Mouse (Mus musculus) testis, adult 2 months (tissue): ENCODE measurements around the gene Tmem38a.

Source experiments
- CTCF ChIP-seq: fragments of 200-500 bp; IDR thresholded peaks from 2 replicates; pipeline ENCODE4 v1.5.1; 2012; ENCODE audit warnings: low read depth, mild to moderate bottlenecking, inconsistent platforms, low read length, moderate library complexity; ENCODE audit not compliant: control insufficient read depth, insufficient read depth, insufficient replicate concordance
- POLR2A ChIP-seq: fragments of 200-500 bp; IDR thresholded peaks from 2 replicates; pipeline ENCODE4 v1.6.1; 2012; ENCODE audit warnings: low read depth, mild to moderate bottlenecking, inconsistent platforms, low read length, moderate library complexity; ENCODE audit not compliant: control insufficient read depth

DNA sequence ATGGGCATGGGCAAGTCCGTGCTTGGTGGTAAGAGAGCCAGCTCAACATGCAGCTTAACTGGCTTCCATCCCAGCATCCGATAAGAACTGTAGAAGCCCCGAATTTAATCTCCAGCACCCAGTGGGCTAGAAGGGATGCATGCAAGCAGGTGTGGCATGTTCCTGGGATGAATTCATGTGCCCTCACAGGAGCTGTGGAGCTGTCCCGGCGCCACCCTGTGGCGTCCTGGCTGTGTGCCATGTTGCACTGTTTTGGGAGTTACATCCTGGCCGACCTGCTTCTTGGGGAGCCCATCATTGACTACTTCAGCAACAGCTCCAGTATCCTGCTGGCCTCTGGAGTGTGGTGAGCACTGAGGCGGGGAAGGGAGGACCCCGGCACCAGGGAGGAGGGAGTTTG is 7.5 kb downstream of the Tmem38a start:
- TF ChIP-seq CTCF (no peak), POLR2A (no peak)
